Mouse (Mus musculus) megakaryocyte, embryonic 14.5 days (primary cell): ENCODE measurements around the gene Ap2b1.

Experiments used
- FLI1 ChIP-seq: IDR thresholded peaks from 2 replicates; pipeline ENCODE4 v1.6.1; 2012; ENCODE audit warnings: low read length, inconsistent platforms, mixed read lengths
- GATA1 ChIP-seq: IDR thresholded peaks from 3 replicates; pipeline ENCODE4 v1.6.1; 2012; ENCODE audit warnings: mixed read lengths, low read length, inconsistent platforms, borderline replicate concordance

DNA sequence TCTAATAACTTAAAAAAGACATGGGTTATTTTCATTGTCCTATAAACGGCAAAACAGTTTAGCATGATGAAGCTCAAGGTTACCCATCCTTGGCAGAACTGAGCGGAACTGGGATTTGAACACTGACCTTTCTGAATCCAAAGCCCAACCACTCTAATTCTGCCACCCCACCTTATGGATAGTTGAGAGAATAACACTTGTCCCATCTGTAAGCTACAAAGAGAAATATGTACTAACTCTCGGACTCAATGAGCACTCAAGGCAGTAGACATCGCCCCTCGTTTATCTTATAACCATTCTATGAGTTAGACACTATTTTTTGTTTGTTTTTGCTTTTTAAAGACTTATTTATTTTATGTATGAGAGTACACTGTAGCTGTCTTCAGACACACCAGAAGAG lies 9.8 kb upstream of the Ap2b1 start:
- TF ChIP-seq FLI1 (no peak), GATA1 (no peak)
